ENCODE assay signal across 10 mouse cellular contexts in genomic region chr11:69915667-69916627, GRCm38 (mm10). TPM values are rescaled to one million over a fixed set of nuclear protein-coding genes. Genes with fewer than 3 reads are reported as not detected.
DNase-seq lines count a peak whose midpoint lies in the region; ATAC-seq lines count a peak whose summit lies in the region.
"Had no signal": no experiment of that assay in that cellular context is flagged by ENCODE, and none has a peak within 500 bp of the region (broad histone marks: within the 10 kb centered on the region; RNA-seq: fewer than 3 reads in every experiment).

No protein-coding gene starts in this region.

- 68% methylated on average over 5 of the region's 5 CpGs for WGBS in neural tube, embryonic 11.5 days
- 60% methylated on average over 5 of the region's 5 CpGs for WGBS in intestine, embryonic 15.5 days

- peak overlapping the region; percentile 12; the same call in 1 of the 2 replicates for H3K4me3 ChIP-seq in neural tube, embryonic 11.5 days (ENCODE audit: low read depth, low read length)
- H3K4me3 ChIP-seq in intestine, embryonic 15.5 days (replicated peaks): 0 out of 2 replicates have a peak overlapping the region, but pooled peaks have one; percentile 6

- H3K9ac ChIP-seq in neural tube, embryonic 11.5 days (ENCODE audit: low read length): no peak overlapping the region
- 0 out of 2 replicates have a peak overlapping the region, but pooled peaks have one; percentile 3 for H3K9ac ChIP-seq in intestine, embryonic 15.5 days

- no peak for ATAC-seq in neural tube, embryonic 11.5 days (ENCODE audit: insufficient read depth, low FRiP score, low TSS enrichment)
- no peak for ATAC-seq in intestine, embryonic 15.5 days
- ATAC-seq in frontal cortex, adult (ENCODE audit: low TSS enrichment): no peak

- H3K27ac ChIP-seq in neural tube, embryonic 11.5 days (ENCODE audit: low read depth, low read length): no peak overlapping the region
- H3K27ac ChIP-seq in intestine, embryonic 15.5 days: no peak overlapping the region

- H3K27me3 ChIP-seq in neural tube, embryonic 11.5 days (ENCODE audit: control insufficient read depth, insufficient read depth, low read length): no peaks in the 10 kb centered on the region
- no peaks in the 10 kb centered on the region for H3K27me3 ChIP-seq in intestine, embryonic 15.5 days (replicated peaks)

- peak overlapping the region; percentile 99 for H3K4me2 ChIP-seq in neural tube, embryonic 11.5 days (ENCODE audit: low read depth)
- peak overlapping the region; percentile 96 for H3K4me2 ChIP-seq in intestine, embryonic 15.5 days (replicated peaks)

- no peaks in the 10 kb centered on the region for H3K9me3 ChIP-seq in neural tube, embryonic 11.5 days (ENCODE audit: control insufficient read depth, low read length)
- no peaks in the 10 kb centered on the region for H3K9me3 ChIP-seq in intestine, embryonic 15.5 days

- peak; percentile 46 for DNase-seq in cerebellum, adult 9-11 months
- no peak for DNase-seq in cerebellum, adult 11-12 months
- no peak for DNase-seq in neural tube, embryonic 11.5 days (ENCODE audit: low spot score)
- no peak for DNase-seq in neural tube, embryonic 10.5 days (ENCODE audit: extremely low spot score, low spot score)
- DNase-seq in spleen, postnatal 10 days (ENCODE audit: low spot score in 2 of 2): peak; percentile 59 to 62
- DNase-seq in lung, postnatal 25 days (ENCODE audit: low spot score): no peak
- DNase-seq: cerebellum, postnatal 14 days; layer of hippocampus, adult 9-11 months had no signal

- peaks cover 33% of the 10 kb centered on the region for H3K36me3 ChIP-seq in neural tube, embryonic 11.5 days (ENCODE audit: control insufficient read depth, insufficient read depth, low read length)
- H3K36me3 ChIP-seq in intestine, embryonic 15.5 days: peaks cover 42% of the 10 kb centered on the region

- peaks cover 27% of the 10 kb centered on the region for H3K4me1 ChIP-seq in neural tube, embryonic 11.5 days (ENCODE audit: control insufficient read depth, insufficient read depth, low read length)
- peaks cover 38% of the 10 kb centered on the region for H3K4me1 ChIP-seq in intestine, embryonic 15.5 days (replicated peaks)

RNA-seq across cellular contexts. Expression of gene Gps2, which starts 2.3 kb away (rescaled TPM):
- 84.0 and 93.7 TPM in 2 replicates for polyA plus RNA-seq in neural tube, embryonic 11.5 days (2014; fragmentation: Nextera tagmentation; extraction: Ambion mirVana)
- 68.1 and 68.5 TPM in 2 replicates for polyA plus RNA-seq in intestine, embryonic 15.5 days (2015; fragmentation: Nextera tagmentation; extraction: Ambion mirVana)

RNA-seq across cellular contexts. Expression of gene Eif5a, which starts 5.8 kb away (rescaled TPM):
- polyA plus RNA-seq in neural tube, embryonic 11.5 days (2014; fragmentation: Nextera tagmentation; extraction: Ambion mirVana): 1,905 and 1,926 TPM in 2 replicates
- 1,625 and 1,693 TPM in 2 replicates for polyA plus RNA-seq in intestine, embryonic 15.5 days (2015; fragmentation: Nextera tagmentation; extraction: Ambion mirVana)

RNA-seq across cellular contexts. Expression of gene Neurl4, which starts 15.1 kb away (rescaled TPM):
- polyA plus RNA-seq in neural tube, embryonic 11.5 days (2014; fragmentation: Nextera tagmentation; extraction: Ambion mirVana): 14.2 and 18.0 TPM in 2 replicates
- polyA plus RNA-seq in intestine, embryonic 15.5 days (2015; fragmentation: Nextera tagmentation; extraction: Ambion mirVana): 7.0 and 10.0 TPM in 2 replicates

RNA-seq across cellular contexts. Expression of gene 2810408A11Rik, which starts 15.2 kb away (rescaled TPM):
- polyA plus RNA-seq in neural tube, embryonic 11.5 days (2014; fragmentation: Nextera tagmentation; extraction: Ambion mirVana): 14.4 and 15.1 TPM in 2 replicates
- 7.7 and 7.9 TPM in 2 replicates for polyA plus RNA-seq in intestine, embryonic 15.5 days (2015; fragmentation: Nextera tagmentation; extraction: Ambion mirVana)

RNA-seq across cellular contexts. Expression of gene Ybx2, which starts 19.6 kb away (rescaled TPM):
- polyA plus RNA-seq in neural tube, embryonic 11.5 days (2014; fragmentation: Nextera tagmentation; extraction: Ambion mirVana): 3.4 and 4.2 TPM in 2 replicates
- 2.5 and 3.1 TPM in 2 replicates for polyA plus RNA-seq in intestine, embryonic 15.5 days (2015; fragmentation: Nextera tagmentation; extraction: Ambion mirVana)

Comparison
In these comparisons a context has a peak if more than half of its experiments do, and no peak if none do; other contexts are left out.
1. DNase-seq: peak in cerebellum, adult 9-11 months (single experiment) and spleen, postnatal 10 days (2 of 2); none in cerebellum, adult 11-12 months (single experiment), neural tube, embryonic 11.5 days (single experiment), neural tube, embryonic 10.5 days (single experiment) and lung, postnatal 25 days (single experiment).